ENCODE assay signal across 10 mouse cellular contexts in the genomic region with DNA sequence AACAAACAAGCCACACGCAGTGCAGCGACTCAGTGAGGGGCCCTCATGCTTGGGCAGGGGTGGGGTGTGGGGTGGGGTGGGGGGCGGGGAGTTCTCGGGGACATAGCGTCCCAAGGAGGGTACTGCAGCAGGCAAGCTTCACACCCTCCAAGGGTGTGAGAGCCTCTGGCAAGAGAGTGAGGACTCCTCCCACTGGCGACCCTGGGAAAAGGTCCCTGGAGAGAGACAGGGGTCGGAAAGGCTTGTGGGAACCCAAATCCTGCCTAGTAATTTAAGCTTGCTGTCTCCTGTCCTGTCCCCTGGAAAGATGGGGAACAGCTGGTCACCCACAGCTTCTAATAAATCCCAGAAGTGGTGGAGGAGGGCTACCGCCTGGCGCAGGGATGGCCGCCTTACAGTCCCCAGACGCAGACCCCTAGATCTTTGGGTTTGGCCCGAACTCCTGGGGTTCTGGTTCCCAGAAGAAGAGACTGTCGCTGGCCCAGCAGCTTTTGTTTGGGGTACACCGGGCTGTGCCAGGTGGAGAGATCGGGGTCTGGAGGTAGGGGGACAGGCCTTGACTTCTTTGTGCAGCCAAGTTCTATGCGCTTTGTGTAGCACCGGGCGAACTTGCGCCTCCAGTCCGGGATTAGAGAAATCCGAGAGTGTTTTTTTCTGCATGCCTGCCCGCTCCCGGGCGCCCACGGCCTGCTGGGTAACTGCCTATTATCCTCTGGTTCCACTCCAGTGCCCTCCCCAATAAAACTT. TPM values are rescaled to one million over a fixed set of nuclear protein-coding genes. Genes with fewer than 3 reads are reported as not detected.
DNase-seq lines count a peak whose midpoint lies in the region; ATAC-seq lines count a peak whose summit lies in the region.
"Had no signal": no experiment of that assay in that cellular context is flagged by ENCODE, and none has a peak within 500 bp of the region (broad histone marks: within the 10 kb centered on the region; RNA-seq: fewer than 3 reads in every experiment).

No protein-coding gene starts in this region.

- peak overlapping the region; percentile 48 for H3K27ac ChIP-seq in forebrain, embryonic 13.5 days
- peak overlapping the region; percentile 76 for H3K27ac ChIP-seq in midbrain, embryonic 11.5 days (ENCODE audit: low read depth, low read length)

- ATAC-seq in forebrain, embryonic 13.5 days = peak; percentile 80; the same call in 1 of the 2 replicates
- ATAC-seq in midbrain, embryonic 11.5 days (ENCODE audit: low FRiP score) = peak; percentile 90
- ATAC-seq: Patski had no signal

- peaks cover 70% of the 10 kb centered on the region for H3K27me3 ChIP-seq in forebrain, embryonic 13.5 days
- peaks cover 7% of the 10 kb centered on the region; the same call in 1 of the 2 replicates for H3K27me3 ChIP-seq in midbrain, embryonic 11.5 days (ENCODE audit: control insufficient read depth, insufficient read depth, low read length)

- DNase-seq in R1 (ENCODE audit: low read depth, low spot score) = peak; percentile 57
- DNase-seq in kidney, adult 9 months = peak; percentile 40
- DNase-seq in midbrain, embryonic 11.5 days (ENCODE audit: low spot score, missing footprints) = peak; percentile 95
- DNase-seq in left cerebral cortex, adult 9 months (ENCODE audit: low spot score in 2 of 2) = no peak
- DNase-seq in cerebellum, adult 18-20 months = no peak
- DNase-seq in ovary, postnatal 14 days (ENCODE audit: low spot score) = no peak
- no peak for DNase-seq in cerebellum, postnatal 4 days (ENCODE audit: low spot score in 2 of 2)

- H3K4me3 ChIP-seq in forebrain, embryonic 13.5 days = peak overlapping the region; percentile 20
- peak overlapping the region; percentile 12 for H3K4me3 ChIP-seq in midbrain, embryonic 11.5 days (ENCODE audit: low read depth, low read length)
- H3K4me3 ChIP-seq: erythroblast, embryonic 14.5 days had no signal

- under 1% methylated on average over 24 of the region's 25 CpGs for WGBS in forebrain, embryonic 13.5 days
- under 1% methylated on average over 25 of the region's 25 CpGs for whole genome bisulfite sequencing in midbrain, embryonic 11.5 days

- peak overlapping the region; percentile 54 for H3K4me2 ChIP-seq in forebrain, embryonic 13.5 days
- peak overlapping the region; percentile 44 for H3K4me2 ChIP-seq in midbrain, embryonic 11.5 days

- no peaks in the 10 kb centered on the region for H3K36me3 ChIP-seq in forebrain, embryonic 13.5 days (ENCODE audit: poor library complexity, severe bottlenecking)
- H3K36me3 ChIP-seq in midbrain, embryonic 11.5 days (ENCODE audit: control insufficient read depth, insufficient read depth, low read length) = no peaks in the 10 kb centered on the region

- peak overlapping the region; percentile 54 for H3K9ac ChIP-seq in forebrain, embryonic 13.5 days
- peak overlapping the region; percentile 53 for H3K9ac ChIP-seq in midbrain, embryonic 11.5 days (ENCODE audit: low read length)

- H3K4me1 ChIP-seq in forebrain, embryonic 13.5 days = peaks cover 29% of the 10 kb centered on the region
- H3K4me1 ChIP-seq in midbrain, embryonic 11.5 days (ENCODE audit: control insufficient read depth, insufficient read depth, low read length) = peaks cover 25% of the 10 kb centered on the region

- H3K9me3 ChIP-seq in forebrain, embryonic 13.5 days (replicated peaks) = no peaks in the 10 kb centered on the region
- no peaks in the 10 kb centered on the region for H3K9me3 ChIP-seq in midbrain, embryonic 11.5 days (ENCODE audit: control insufficient read depth, low read length)

RNA-seq across cellular contexts. Expression of a gene that starts 56.1 kb away (rescaled TPM):
- 8.5 and 18.1 TPM in 2 replicates for polyA plus RNA-seq in forebrain, embryonic 13.5 days (2015; fragmentation: Nextera tagmentation; extraction: Ambion mirVana)
- polyA plus RNA-seq in midbrain, embryonic 11.5 days (2014; fragmentation: Nextera tagmentation; extraction: Ambion mirVana) = 41.8 and 46.4 TPM in 2 replicates
- polyA plus RNA-seq: erythroblast, embryonic 14.5 days; Patski had no signal

Comparison
In these comparisons a context has a peak if more than half of its experiments do, and no peak if none do; other contexts are left out.
1. DNase-seq: peak in R1 (single experiment), kidney, adult 9 months (single experiment) and midbrain, embryonic 11.5 days (single experiment); none in left cerebral cortex, adult 9 months (0 of 2), cerebellum, adult 18-20 months (0 of 2), ovary, postnatal 14 days (single experiment) and cerebellum, postnatal 4 days (0 of 2).